Mouse (Mus musculus): ENCODE measurements around the gene Arhgap20. TPM values are rescaled to one million over a fixed set of nuclear protein-coding genes. Genes with fewer than 3 reads are reported as not detected.

Arhgap20 gene
- polyA plus RNA-seq, 1 experiment: 10.1 TPM

GRCm38 (mm10) chr9:51845796-51846195 lies 80.7 kb downstream of the Arhgap20 start:
- no peak for TF ChIP-seq POLR2A (IDR thresholded peaks at IDR 0.05; ENCODE audit: control insufficient read depth, low read depth, low read length)
- TF ChIP-seq CTCF (IDR thresholded peaks at IDR 0.05; ENCODE audit: control insufficient read depth, insufficient read depth, insufficient replicate concordance, low read depth, low read length): no peak
- Histone ChIP-seq H3K36me3 (ENCODE audit: control insufficient read depth, insufficient read depth, low read length) (no peaks in the 10 kb centered on the region; the same call in none of the 2 replicates), H3K27ac (ENCODE audit: control insufficient read depth, insufficient read depth, low read depth, low read length) (no peak overlapping the region), H3K4me1 (ENCODE audit: control insufficient read depth, insufficient read depth, low read length) (no peaks in the 10 kb centered on the region; the same call in 1 of the 2 replicates), H3K27me3 (ENCODE audit: control insufficient read depth, insufficient read depth, low read length) (no peaks in the 10 kb centered on the region), H3K4me3 (ENCODE audit: control insufficient read depth, low read depth, low read length) (no peak overlapping the region)

- Histone ChIP-seq H3K27ac (ENCODE audit: control insufficient read depth, insufficient read depth, low read depth, low read length) (no peak overlapping the region), H3K4me1 (ENCODE audit: control insufficient read depth, insufficient read depth, low read length) (no peaks in the 10 kb centered on the region), H3K36me3 (ENCODE audit: control insufficient read depth, insufficient read depth, low read length) (no peaks in the 10 kb centered on the region; the same call in 1 of the 2 replicates), H3K27me3 (ENCODE audit: control insufficient read depth, insufficient read depth, low read length) (no peaks in the 10 kb centered on the region), H3K4me3 (ENCODE audit: control insufficient read depth, low read depth, low read length) (no peak overlapping the region)
- TF ChIP-seq POLR2A (IDR thresholded peaks at IDR 0.05; ENCODE audit: control insufficient read depth, low read depth, low read length): no peak
These were observed 88.6 kb downstream of the Arhgap20 start for GRCm38 (mm10) chr9:51853772-51854171.

- Histone ChIP-seq H3K4me3 (ENCODE audit: control insufficient read depth, low read depth, low read length) (no peak overlapping the region), H3K36me3 (ENCODE audit: control insufficient read depth, insufficient read depth, low read length) (no peaks in the 10 kb centered on the region), H3K27me3 (ENCODE audit: control insufficient read depth, insufficient read depth, low read length) (no peaks in the 10 kb centered on the region), H3K4me1 (ENCODE audit: control insufficient read depth, insufficient read depth, low read length) (no peaks in the 10 kb centered on the region), H3K27ac (ENCODE audit: control insufficient read depth, insufficient read depth, low read depth, low read length) (no peak overlapping the region)
- TF ChIP-seq CTCF (IDR thresholded peaks at IDR 0.05; ENCODE audit: control insufficient read depth, insufficient read depth, insufficient replicate concordance, low read depth, low read length) (no peak), POLR2A (IDR thresholded peaks at IDR 0.05; ENCODE audit: control insufficient read depth, low read depth, low read length) (no peak)
These were observed 99.1 kb downstream of the Arhgap20 start for GRCm38 (mm10) chr9:51864273-51864672.

- Histone ChIP-seq H3K27me3 (ENCODE audit: control insufficient read depth, insufficient read depth, low read length) (no peaks in the 10 kb centered on the region), H3K4me3 (ENCODE audit: control insufficient read depth, low read depth, low read length) (no peak overlapping the region), H3K27ac (ENCODE audit: control insufficient read depth, insufficient read depth, low read depth, low read length) (no peak overlapping the region), H3K36me3 (ENCODE audit: control insufficient read depth, insufficient read depth, low read length) (no peaks in the 10 kb centered on the region), H3K4me1 (ENCODE audit: control insufficient read depth, insufficient read depth, low read length) (no peaks in the 10 kb centered on the region)
- no peak for TF ChIP-seq CTCF (IDR thresholded peaks at IDR 0.05; ENCODE audit: control insufficient read depth, insufficient read depth, insufficient replicate concordance, low read depth, low read length)
- no peak for TF ChIP-seq POLR2A (IDR thresholded peaks at IDR 0.05; ENCODE audit: control insufficient read depth, low read depth, low read length)
These were observed 101.5 kb downstream of the Arhgap20 start for GRCm38 (mm10) chr9:51866634-51867033.

GRCm38 (mm10) chr9:51869056-51869455 lies 103.9 kb downstream of the Arhgap20 start:
- no peak for TF ChIP-seq CTCF (IDR thresholded peaks at IDR 0.05; ENCODE audit: control insufficient read depth, insufficient read depth, insufficient replicate concordance, low read depth, low read length)
- Histone ChIP-seq H3K27ac (ENCODE audit: control insufficient read depth, insufficient read depth, low read depth, low read length) (no peak overlapping the region), H3K27me3 (ENCODE audit: control insufficient read depth, insufficient read depth, low read length) (no peaks in the 10 kb centered on the region), H3K4me3 (ENCODE audit: control insufficient read depth, low read depth, low read length) (no peak overlapping the region), H3K4me1 (ENCODE audit: control insufficient read depth, insufficient read depth, low read length) (no peaks in the 10 kb centered on the region), H3K36me3 (ENCODE audit: control insufficient read depth, insufficient read depth, low read length) (no peaks in the 10 kb centered on the region)

- Histone ChIP-seq H3K27me3 (ENCODE audit: control insufficient read depth, insufficient read depth, low read length) (no peaks in the 10 kb centered on the region), H3K27ac (ENCODE audit: control insufficient read depth, insufficient read depth, low read depth, low read length) (no peak overlapping the region), H3K4me3 (ENCODE audit: control insufficient read depth, low read depth, low read length) (no peak overlapping the region), H3K36me3 (ENCODE audit: control insufficient read depth, insufficient read depth, low read length) (no peaks in the 10 kb centered on the region), H3K4me1 (ENCODE audit: control insufficient read depth, insufficient read depth, low read length) (peaks cover 6% of the 10 kb centered on the region)
- TF ChIP-seq POLR2A (IDR thresholded peaks at IDR 0.05; ENCODE audit: control insufficient read depth, low read depth, low read length) (no peak), CTCF (IDR thresholded peaks at IDR 0.05; ENCODE audit: control insufficient read depth, insufficient read depth, insufficient replicate concordance, low read depth, low read length) (no peak)
These were observed 109.2 kb downstream of the Arhgap20 start for GRCm38 (mm10) chr9:51874348-51874747.

- Histone ChIP-seq H3K27ac (ENCODE audit: control insufficient read depth, insufficient read depth, low read depth, low read length) (no peak overlapping the region), H3K4me1 (ENCODE audit: control insufficient read depth, insufficient read depth, low read length) (peaks cover 6% of the 10 kb centered on the region), H3K4me3 (ENCODE audit: control insufficient read depth, low read depth, low read length) (peak overlapping the region; percentile 27; the same call in 1 of the 2 replicates), H3K27me3 (ENCODE audit: control insufficient read depth, insufficient read depth, low read length) (no peaks in the 10 kb centered on the region), H3K36me3 (ENCODE audit: control insufficient read depth, insufficient read depth, low read length) (no peaks in the 10 kb centered on the region)
- TF ChIP-seq CTCF (IDR thresholded peaks at IDR 0.05; ENCODE audit: control insufficient read depth, insufficient read depth, insufficient replicate concordance, low read depth, low read length) (no peak), POLR2A (IDR thresholded peaks at IDR 0.05; ENCODE audit: control insufficient read depth, low read depth, low read length) (no peak)
These were observed 110.4 kb downstream of the Arhgap20 start for GRCm38 (mm10) chr9:51875531-51875930.

GRCm38 (mm10) chr9:51881386-51881785 lies 116.2 kb downstream of the Arhgap20 start:
- Histone ChIP-seq H3K4me3 (ENCODE audit: control insufficient read depth, low read depth, low read length) (no peak overlapping the region), H3K27ac (ENCODE audit: control insufficient read depth, insufficient read depth, low read depth, low read length) (no peak overlapping the region), H3K36me3 (ENCODE audit: control insufficient read depth, insufficient read depth, low read length) (no peaks in the 10 kb centered on the region), H3K4me1 (ENCODE audit: control insufficient read depth, insufficient read depth, low read length) (no peaks in the 10 kb centered on the region), H3K27me3 (ENCODE audit: control insufficient read depth, insufficient read depth, low read length) (no peaks in the 10 kb centered on the region)
- TF ChIP-seq POLR2A (IDR thresholded peaks at IDR 0.05; ENCODE audit: control insufficient read depth, low read depth, low read length) (no peak), CTCF (IDR thresholded peaks at IDR 0.05; ENCODE audit: control insufficient read depth, insufficient read depth, insufficient replicate concordance, low read depth, low read length) (no peak)

All from testis, adult 2 months (tissue).